Mouse (Mus musculus) hindbrain, embryonic 11.5 days (tissue): ENCODE measurements around the gene Tmem63a. TPM values are rescaled to one million over a fixed set of nuclear protein-coding genes. Genes with fewer than 3 reads are reported as not detected.

Source experiments
- ATAC-seq: fragments of 200-750 bp; cut with Nextera tagmentation; 2 replicates; pipeline ENCODE4 v1.8.0; 2017; ENCODE audit warnings: mild to moderate bottlenecking, moderate TSS enrichment, moderate library complexity; ENCODE audit not compliant: low FRiP score
- DNase-seq: peaks from one replicate; pipeline ENCODE4 v3.0.0-alpha.2; 2015; ENCODE audit warnings: low spot score
- H3K27ac ChIP-seq: fragments of 300-500 bp; sonication (generic); 2 replicates; pipeline ENCODE4 v1.5.1; 2014; ENCODE audit warnings: mild to moderate bottlenecking, low read depth, low read length
- H3K27me3 ChIP-seq: fragments of 300-500 bp; sonication (generic); 2 replicates; pipeline ENCODE4 v1.6.1; 2014; ENCODE audit warnings: mild to moderate bottlenecking, low read length, moderate library complexity, mixed read lengths; ENCODE audit not compliant: control insufficient read depth, insufficient read depth
- H3K36me3 ChIP-seq: fragments of 300-500 bp; sonication (generic); 2 replicates; pipeline ENCODE4 v1.6.1; 2014; ENCODE audit warnings: mild to moderate bottlenecking, low read length, moderate library complexity, mixed read lengths; ENCODE audit not compliant: control insufficient read depth, insufficient read depth
- H3K4me1 ChIP-seq: fragments of 300-500 bp; sonication (generic); replicated peaks from 2 replicates; pipeline ENCODE4 v1.6.1; 2014; ENCODE audit warnings: low read length, mixed read lengths; ENCODE audit not compliant: control insufficient read depth, insufficient read depth
- H3K4me2 ChIP-seq: fragments of 300-500 bp; sonication (generic); replicated peaks from 2 replicates; pipeline ENCODE4 v1.6.1; 2014; ENCODE audit warnings: mild to moderate bottlenecking, low read depth, low read length
- H3K4me3 ChIP-seq: fragments of 300-500 bp; sonication (generic); 2 replicates; pipeline ENCODE4 v1.5.1; 2014; ENCODE audit warnings: low read depth, low read length
- H3K9ac ChIP-seq: fragments of 300-500 bp; sonication (generic); 2 replicates; pipeline ENCODE4 v1.6.1; 2014; ENCODE audit warnings: low read depth, low read length
- H3K9me3 ChIP-seq: fragments of 300-500 bp; sonication (generic); 2 replicates; pipeline ENCODE4 v1.6.1; 2016; ENCODE audit warnings: low read length; ENCODE audit not compliant: control insufficient read depth
- WGBS: fragments of 180-500 bp; shearing (Covaris S2); extraction: QIAGEN DNeasy Blood & Tissue Kit; methylation state at CpG from one replicate; pipeline ENCODE4 v1.1.7; 2014; 5-methylcytosine and 5-hydroxymethylcytosine counted together
- polyA plus RNA-seq: library from polyadenylated mRNA; unstranded; fragments of >200 nt; fragmentation: Nextera tagmentation; extraction: Ambion mirVana; gene quantifications from 2 replicates; pipeline ENCODE4 v1.2.1, GENCODE M21; 2014

Tmem63a gene
- polyA plus RNA-seq, 1 experiment from 2014 or later, result 3.0 TPM

GRCm38 (mm10) chr1:180905307-180905706 lies 36.8 kb upstream of the Tmem63a start:
- DNase-seq (no peak), ATAC-seq (no peak)
- Histone ChIP-seq H3K9me3 (no peaks in the 10 kb centered on the region), H3K4me2 (peak overlapping the region; percentile 91), H3K27me3 (no peaks in the 10 kb centered on the region), H3K4me1 (peaks cover 4% of the 10 kb centered on the region; the same call in 1 of the 2 replicates), H3K27ac (no peak overlapping the region), H3K36me3 (no peaks in the 10 kb centered on the region), H3K4me3 (peak overlapping the region; percentile 88), H3K9ac (0 out of 2 replicates have a peak overlapping the region, but pooled peaks have one; percentile 12)
- 68% methylated on average over 6 of the region's 6 CpGs for whole genome bisulfite sequencing

DNA sequence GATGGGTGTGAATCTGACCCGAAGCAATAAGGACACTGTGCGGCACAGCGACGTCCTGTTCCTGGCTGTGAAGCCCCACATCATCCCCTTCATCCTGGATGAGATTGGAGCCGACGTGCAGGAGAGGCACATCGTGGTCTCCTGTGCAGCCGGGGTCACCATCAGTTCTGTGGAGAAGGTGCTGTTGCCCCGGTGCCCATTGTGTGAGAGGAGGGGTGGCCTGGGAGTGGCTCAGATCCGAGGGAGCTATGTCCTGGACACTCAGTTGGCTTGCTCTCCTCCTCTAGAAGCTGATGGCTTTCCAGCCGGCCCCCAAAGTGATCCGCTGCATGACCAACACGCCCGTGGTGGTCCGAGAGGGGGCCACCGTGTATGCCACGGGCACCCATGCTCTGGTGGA lies 36.3 kb upstream of the Tmem63a start:
- no peak for DNase-seq
- 95% methylated on average over 17 of the region's 17 CpGs for WGBS
- H3K4me1 ChIP-seq, result peaks cover 4% of the 10 kb centered on the region; the same call in 1 of the 2 replicates
- peak overlapping the region; percentile 91; the same call in 1 of the 2 replicates for H3K4me2 ChIP-seq
- ATAC-seq, result no peak
- 0 out of 2 replicates have a peak overlapping the region, but pooled peaks have one; percentile 12 for H3K9ac ChIP-seq
- H3K9me3 ChIP-seq, result no peaks in the 10 kb centered on the region
- no peaks in the 10 kb centered on the region for H3K36me3 ChIP-seq
- no peak overlapping the region for H3K27ac ChIP-seq
- H3K4me3 ChIP-seq, result peak overlapping the region; percentile 88; the same call in 1 of the 2 replicates
- no peaks in the 10 kb centered on the region for H3K27me3 ChIP-seq

DNA sequence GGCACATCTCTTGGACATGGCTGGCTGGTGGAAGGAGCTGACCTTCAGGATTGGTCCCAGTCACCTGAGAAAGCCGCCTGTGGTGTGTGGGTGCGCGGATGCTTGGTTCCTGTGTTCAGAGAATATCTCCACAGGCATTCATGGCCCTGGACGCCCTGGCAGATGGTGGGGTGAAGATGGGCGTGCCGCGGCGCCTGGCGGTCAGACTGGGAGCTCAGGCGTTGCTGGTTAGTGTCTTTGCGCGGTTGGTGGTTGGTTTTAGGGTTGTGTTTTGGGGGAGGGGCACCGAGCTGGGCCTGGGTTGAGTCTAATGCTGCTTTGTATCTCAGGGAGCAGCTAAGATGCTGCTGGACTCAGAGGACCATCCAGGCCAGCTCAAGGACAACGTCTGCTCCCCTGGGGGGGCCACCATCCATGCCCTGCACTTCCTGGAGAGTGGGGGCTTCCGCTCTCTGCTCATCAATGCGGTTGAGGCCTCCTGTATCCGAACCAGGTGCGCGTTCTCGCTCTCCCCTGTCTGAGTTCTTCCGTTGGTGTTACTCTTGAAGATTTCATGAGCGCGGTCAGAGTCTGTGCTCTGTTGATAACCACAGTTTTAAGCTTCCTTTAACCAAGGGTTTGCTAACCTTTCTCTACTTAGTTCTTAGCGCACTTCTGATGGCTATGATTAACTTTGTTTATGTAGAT lies 35.5 kb upstream of the Tmem63a start:
- H3K27me3 ChIP-seq, result no peaks in the 10 kb centered on the region
- ATAC-seq (no peak), DNase-seq (no peak)
- no peak overlapping the region for H3K27ac ChIP-seq
- H3K9ac ChIP-seq, result no peak overlapping the region
- no peaks in the 10 kb centered on the region for H3K36me3 ChIP-seq
- whole genome bisulfite sequencing, result 88% methylated on average over 24 of the region's 24 CpGs
- H3K4me2 ChIP-seq, result no peak overlapping the region
- peaks cover 4% of the 10 kb centered on the region; the same call in 1 of the 2 replicates for H3K4me1 ChIP-seq
- no peaks in the 10 kb centered on the region for H3K9me3 ChIP-seq
- no peak overlapping the region for H3K4me3 ChIP-seq

DNA sequence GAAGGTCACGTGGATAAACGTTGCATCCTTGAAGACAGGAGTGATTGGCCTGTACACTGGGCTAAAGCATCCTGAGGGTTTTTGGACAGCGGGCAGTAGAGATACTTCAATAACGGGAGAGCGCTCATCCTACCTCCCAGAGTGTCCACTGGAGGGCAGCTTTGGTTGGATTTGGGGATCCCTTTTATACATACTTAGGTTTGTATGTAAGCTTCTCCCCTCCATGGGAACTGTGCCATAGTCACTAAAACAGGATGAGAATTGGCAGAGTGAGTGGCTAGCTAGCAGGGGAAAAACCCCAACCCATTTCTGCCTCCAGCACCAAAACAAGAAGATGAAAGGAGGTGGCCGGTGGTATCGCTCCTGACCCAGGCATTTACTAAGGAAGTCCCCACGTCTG lies 31.0 kb upstream of the Tmem63a start:
- no peak overlapping the region for H3K27ac ChIP-seq
- no peaks in the 10 kb centered on the region for H3K36me3 ChIP-seq
- no peak overlapping the region for H3K9ac ChIP-seq
- no peaks in the 10 kb centered on the region for H3K4me1 ChIP-seq
- WGBS, result 46% methylated on average over 8 of the region's 8 CpGs
- H3K4me2 ChIP-seq, result no peak overlapping the region
- no peak overlapping the region for H3K4me3 ChIP-seq
- no peaks in the 10 kb centered on the region for H3K9me3 ChIP-seq
- DNase-seq (no peak), ATAC-seq (no peak)
- no peaks in the 10 kb centered on the region for H3K27me3 ChIP-seq

- Histone ChIP-seq H3K4me3 (no peak overlapping the region), H3K36me3 (no peaks in the 10 kb centered on the region), H3K9ac (no peak overlapping the region), H3K27ac (no peak overlapping the region), H3K4me2 (no peak overlapping the region), H3K9me3 (no peaks in the 10 kb centered on the region), H3K27me3 (no peaks in the 10 kb centered on the region), H3K4me1 (no peaks in the 10 kb centered on the region)
- 55% methylated on average over 20 of the region's 20 CpGs for WGBS
- DNase-seq, result no peak
- ATAC-seq, result no peak
These were observed 30.4 kb upstream of the Tmem63a start for GRCm38 (mm10) chr1:180911653-180912287.

- no peak for ATAC-seq
- 81% methylated on average over 5 of the region's 5 CpGs for WGBS
These were observed 29.4 kb upstream of the Tmem63a start for GRCm38 (mm10) chr1:180912792-180913191.

GRCm38 (mm10) chr1:180913797-180914196 lies 28.3 kb upstream of the Tmem63a start:
- H3K27me3 ChIP-seq, result no peaks in the 10 kb centered on the region
- H3K9ac ChIP-seq, result no peak overlapping the region
- no peaks in the 10 kb centered on the region for H3K9me3 ChIP-seq
- no peaks in the 10 kb centered on the region for H3K36me3 ChIP-seq
- no peak overlapping the region for H3K4me2 ChIP-seq
- no peak overlapping the region for H3K4me3 ChIP-seq
- DNase-seq (no peak), ATAC-seq (no peak)
- no peak overlapping the region for H3K27ac ChIP-seq
- WGBS, result 64% methylated on average over 4 of the region's 4 CpGs
- H3K4me1 ChIP-seq, result no peaks in the 10 kb centered on the region

More at GRCm38 (mm10) chr1:180912792-180913191, 29.4 kb upstream of the Tmem63a start:
- no peaks in the 10 kb centered on the region for H3K4me1 ChIP-seq
- H3K27me3 ChIP-seq, result no peaks in the 10 kb centered on the region
- H3K27ac ChIP-seq, result no peak overlapping the region
- DNase-seq, result no peak
- no peaks in the 10 kb centered on the region for H3K36me3 ChIP-seq
- no peaks in the 10 kb centered on the region for H3K9me3 ChIP-seq
- no peak overlapping the region for H3K4me2 ChIP-seq
- H3K4me3 ChIP-seq, result no peak overlapping the region
- H3K9ac ChIP-seq, result no peak overlapping the region

GRCm38 (mm10) chr1:180916425-180916824 lies 25.7 kb upstream of the Tmem63a start:
- no peak for DNase-seq
- no peaks in the 10 kb centered on the region for H3K36me3 ChIP-seq
- no peaks in the 10 kb centered on the region for H3K4me1 ChIP-seq
- no peak overlapping the region for H3K9ac ChIP-seq
- no peaks in the 10 kb centered on the region for H3K27me3 ChIP-seq
- H3K27ac ChIP-seq, result no peak overlapping the region
- H3K4me3 ChIP-seq, result no peak overlapping the region
- no peak overlapping the region for H3K4me2 ChIP-seq
- no peak for ATAC-seq
- H3K9me3 ChIP-seq, result no peaks in the 10 kb centered on the region
- 88% methylated on average over 11 of the region's 11 CpGs for WGBS

- H3K4me1 ChIP-seq, result no peaks in the 10 kb centered on the region
- ATAC-seq (no peak), DNase-seq (no peak)
- H3K27me3 ChIP-seq, result no peaks in the 10 kb centered on the region
- no peak overlapping the region for H3K4me2 ChIP-seq
- H3K9me3 ChIP-seq, result no peaks in the 10 kb centered on the region
- no peak overlapping the region for H3K4me3 ChIP-seq
- 45% methylated on average over 1 of the region's 1 CpGs for WGBS
- H3K27ac ChIP-seq, result no peak overlapping the region
- H3K36me3 ChIP-seq, result no peaks in the 10 kb centered on the region
- no peak overlapping the region for H3K9ac ChIP-seq
These were observed 25.1 kb upstream of the Tmem63a start for GRCm38 (mm10) chr1:180917053-180917452.
